Mouse (Mus musculus) intestine, embryonic 15.5 days (tissue): ENCODE results near the gene Gm20604. TPM values are rescaled to one million over a fixed set of nuclear protein-coding genes. Genes with fewer than 3 reads are reported as not detected.

Experiments used
- ATAC-seq: fragments of 200-750 bp; cut with Nextera tagmentation; 2 replicates; pipeline ENCODE4 v1.8.0; 2017; ENCODE audit warnings: moderate TSS enrichment, moderate library complexity
- H3K27ac ChIP-seq: fragments of 300-500 bp; sonication (generic); 2 replicates; pipeline ENCODE4 v1.5.1; 2015; ENCODE audit warnings: mild to moderate bottlenecking, inconsistent platforms
- H3K27me3 ChIP-seq: fragments of 300-500 bp; sonication (generic); replicated peaks from 2 replicates; pipeline ENCODE4 v1.6.1; 2015; ENCODE audit warnings: inconsistent platforms
- H3K36me3 ChIP-seq: fragments of 300-500 bp; sonication (generic); 2 replicates; pipeline ENCODE4 v1.6.1; 2015; ENCODE audit warnings: inconsistent platforms
- H3K4me1 ChIP-seq: fragments of 300-500 bp; sonication (generic); replicated peaks from 2 replicates; pipeline ENCODE4 v1.6.1; 2015; ENCODE audit warnings: inconsistent platforms
- H3K4me2 ChIP-seq: fragments of 300-500 bp; sonication (generic); replicated peaks from 2 replicates; pipeline ENCODE4 v1.6.1; 2015; ENCODE audit warnings: mild to moderate bottlenecking, inconsistent platforms
- H3K4me3 ChIP-seq: fragments of 300-500 bp; sonication (generic); replicated peaks from 2 replicates; pipeline ENCODE4 v1.5.1; 2015; ENCODE audit warnings: inconsistent platforms
- H3K9ac ChIP-seq: fragments of 300-500 bp; sonication (generic); 2 replicates; pipeline ENCODE4 v1.6.1; 2015; ENCODE audit warnings: inconsistent platforms
- H3K9me3 ChIP-seq: fragments of 300-500 bp; sonication (generic); 2 replicates; pipeline ENCODE4 v1.6.1; 2016; ENCODE audit warnings: inconsistent platforms
- WGBS: fragments of 180-500 bp; shearing (Covaris S2); methylation state at CpG from one replicate; pipeline ENCODE4 v1.1.7; 2015; 5-methylcytosine and 5-hydroxymethylcytosine counted together
- polyA plus RNA-seq: library from polyadenylated mRNA; unstranded; fragments of >200 nt; fragmentation: Nextera tagmentation; extraction: Ambion mirVana; gene quantifications from 2 replicates; pipeline ENCODE4 v1.2.1, GENCODE M21; 2015

Gm20604 gene
- polyA plus RNA-seq, 1 experiment from 2014 or later: 21.0 TPM

- Histone ChIP-seq H3K4me3 (no peak overlapping the region), H3K4me1 (0 out of 2 replicates have a peak, but pooled peaks cover 10% of the 10 kb centered on the region), H3K27ac (no peak overlapping the region), H3K9ac (no peak overlapping the region), H3K36me3 (no peaks in the 10 kb centered on the region), H3K9me3 (no peaks in the 10 kb centered on the region), H3K4me2 (no peak overlapping the region), H3K27me3 (no peaks in the 10 kb centered on the region)
- ATAC-seq: no peak
- WGBS: 65% methylated on average over 2 of the region's 2 CpGs
These were observed 44.4 kb downstream of the Gm20604 start for GRCm38 (mm10) chr12:102714116-102714515.

- H3K27me3 ChIP-seq: no peaks in the 10 kb centered on the region
- WGBS: 62% methylated on average over 20 of the region's 20 CpGs
- ATAC-seq: no peak
- H3K4me3 ChIP-seq: no peak overlapping the region
- no peak overlapping the region for H3K9ac ChIP-seq
- H3K36me3 ChIP-seq: no peaks in the 10 kb centered on the region
- no peaks in the 10 kb centered on the region for H3K9me3 ChIP-seq
- H3K4me1 ChIP-seq: 0 out of 2 replicates have a peak, but pooled peaks cover 10% of the 10 kb centered on the region
- no peak overlapping the region for H3K27ac ChIP-seq
- no peak overlapping the region for H3K4me2 ChIP-seq
These were observed 45.2 kb downstream of the Gm20604 start for GRCm38 (mm10) chr12:102713153-102713865.

- Histone ChIP-seq H3K4me3 (no peak overlapping the region), H3K27me3 (no peaks in the 10 kb centered on the region), H3K9ac (no peak overlapping the region), H3K36me3 (no peaks in the 10 kb centered on the region), H3K9me3 (no peaks in the 10 kb centered on the region), H3K27ac (no peak overlapping the region), H3K4me2 (no peak overlapping the region), H3K4me1 (0 out of 2 replicates have a peak, but pooled peaks cover 21% of the 10 kb centered on the region)
- 60% methylated on average over 4 of the region's 4 CpGs for WGBS
- no peak for ATAC-seq
These were observed 47.6 kb downstream of the Gm20604 start for GRCm38 (mm10) chr12:102710851-102711375.

- peaks cover 26% of the 10 kb centered on the region; the same call in 1 of the 2 replicates for H3K4me1 ChIP-seq
- H3K9me3 ChIP-seq: no peaks in the 10 kb centered on the region
- H3K27me3 ChIP-seq: no peaks in the 10 kb centered on the region
- H3K27ac ChIP-seq: no peak overlapping the region
- H3K36me3 ChIP-seq: no peaks in the 10 kb centered on the region
- no peak overlapping the region for H3K9ac ChIP-seq
- no peak overlapping the region for H3K4me3 ChIP-seq
- H3K4me2 ChIP-seq: no peak overlapping the region
- WGBS: 86% methylated on average over 5 of the region's 5 CpGs
- ATAC-seq: no peak
These were observed 48.6 kb downstream of the Gm20604 start for GRCm38 (mm10) chr12:102709896-102710295.

GRCm38 (mm10) chr12:102708220-102708619 is 50.3 kb downstream of the Gm20604 start:
- Histone ChIP-seq H3K36me3 (no peaks in the 10 kb centered on the region), H3K9ac (no peak overlapping the region), H3K27ac (peak overlapping the region; percentile 36; the same call in 1 of the 2 replicates), H3K4me3 (no peak overlapping the region), H3K27me3 (no peaks in the 10 kb centered on the region), H3K4me2 (no peak overlapping the region), H3K9me3 (no peaks in the 10 kb centered on the region), H3K4me1 (peaks cover 32% of the 10 kb centered on the region)
- WGBS: 63% methylated on average over 11 of the region's 11 CpGs
- ATAC-seq: peak; percentile 13; the same call in 1 of the 2 replicates

- Histone ChIP-seq H3K4me1 (peaks cover 33% of the 10 kb centered on the region), H3K4me3 (no peak overlapping the region), H3K9me3 (no peaks in the 10 kb centered on the region), H3K4me2 (no peak overlapping the region), H3K36me3 (no peaks in the 10 kb centered on the region), H3K9ac (no peak overlapping the region), H3K27me3 (no peaks in the 10 kb centered on the region), H3K27ac (no peak overlapping the region)
- no peak for ATAC-seq
- whole genome bisulfite sequencing: 86% methylated on average over 10 of the region's 10 CpGs
These were observed 51.5 kb downstream of the Gm20604 start for GRCm38 (mm10) chr12:102706833-102707463.

GRCm38 (mm10) chr12:102705906-102706640 is 52.4 kb downstream of the Gm20604 start:
- Histone ChIP-seq H3K27me3 (no peaks in the 10 kb centered on the region), H3K4me2 (peak overlapping the region; percentile 95), H3K4me3 (no peak overlapping the region), H3K9me3 (no peaks in the 10 kb centered on the region), H3K9ac (peak overlapping the region; percentile 84; the same call in 1 of the 2 replicates), H3K36me3 (no peaks in the 10 kb centered on the region), H3K4me1 (peaks cover 33% of the 10 kb centered on the region), H3K27ac (no peak overlapping the region)
- WGBS: 73% methylated on average over 6 of the region's 6 CpGs
- no peak for ATAC-seq

GRCm38 (mm10) chr12:102705216-102705871 is 53.1 kb downstream of the Gm20604 start:
- H3K36me3 ChIP-seq: no peaks in the 10 kb centered on the region
- ATAC-seq: peak; percentile 82
- H3K9me3 ChIP-seq: no peaks in the 10 kb centered on the region
- H3K4me3 ChIP-seq: peak overlapping the region; percentile 86
- peaks cover 33% of the 10 kb centered on the region for H3K4me1 ChIP-seq
- no peaks in the 10 kb centered on the region for H3K27me3 ChIP-seq
- H3K27ac ChIP-seq: peak overlapping the region; percentile 90
- WGBS: 3% methylated on average over 45 of the region's 45 CpGs
- H3K4me2 ChIP-seq: peak overlapping the region; percentile 95
- H3K9ac ChIP-seq: peak overlapping the region; percentile 84

GRCm38 (mm10) chr12:102704457-102705198 is 53.8 kb downstream of the Gm20604 start, which contains the start of gene Itpk1:
Itpk1 (minus strand) TSS chr12:102704930.
- Histone ChIP-seq H3K27me3 (no peaks in the 10 kb centered on the region), H3K4me2 (peak within 1 kb of the TSS; percentile 95), H3K4me1 (peaks cover 33% of the 10 kb centered on the region), H3K9ac (peak within 1 kb of the TSS; percentile 84), H3K4me3 (peak within 1 kb of the TSS; percentile 86), H3K9me3 (no peaks in the 10 kb centered on the region), H3K27ac (peak within 1 kb of the TSS; percentile 90), H3K36me3 (no peaks in the 10 kb centered on the region)
- peak; percentile 93 for ATAC-seq
- WGBS: under 1% methylated on average over 83 of the region's 105 CpGs

- Histone ChIP-seq H3K4me1 (peaks cover 37% of the 10 kb centered on the region), H3K27ac (peak overlapping the region; percentile 81), H3K4me3 (peak overlapping the region; percentile 86), H3K9me3 (no peaks in the 10 kb centered on the region), H3K4me2 (peak overlapping the region; percentile 95), H3K9ac (peak overlapping the region; percentile 84), H3K27me3 (no peaks in the 10 kb centered on the region), H3K36me3 (no peaks in the 10 kb centered on the region)
- WGBS: 11% methylated on average over 17 of the region's 17 CpGs
- ATAC-seq: no peak
These were observed 54.5 kb downstream of the Gm20604 start for GRCm38 (mm10) chr12:102703921-102704408.

GRCm38 (mm10) chr12:102703441-102703840 is 55.0 kb downstream of the Gm20604 start:
- Histone ChIP-seq H3K36me3 (no peaks in the 10 kb centered on the region), H3K27me3 (no peaks in the 10 kb centered on the region), H3K9ac (peak overlapping the region; percentile 84), H3K4me3 (peak overlapping the region; percentile 86), H3K27ac (peak overlapping the region; percentile 81), H3K9me3 (no peaks in the 10 kb centered on the region), H3K4me1 (peaks cover 40% of the 10 kb centered on the region), H3K4me2 (peak overlapping the region; percentile 95)
- no peak for ATAC-seq
- WGBS: 51% methylated on average over 6 of the region's 6 CpGs
